Mouse (Mus musculus) lung, postnatal 0 days (tissue): ENCODE results near the gene Tmem132d. TPM values are rescaled to one million over a fixed set of nuclear protein-coding genes. Genes with fewer than 3 reads are reported as not detected.

ENCODE experiments used
- ATAC-seq: fragments of 200-750 bp; cut with Nextera tagmentation; 2 replicates; pipeline ENCODE4 v1.8.0; 2017; ENCODE audit warnings: moderate library complexity
- DNase-seq: peaks from one replicate; pipeline ENCODE4 v3.0.0-alpha.2; 2016; ENCODE audit warnings: low spot score
- H3K27ac ChIP-seq: fragments of 300-500 bp; sonication (generic); 2 replicates; pipeline ENCODE4 v1.5.1; 2014; ENCODE audit warnings: antibody characterized with exemption, mild to moderate bottlenecking, low read length, mixed read lengths
- H3K27me3 ChIP-seq: fragments of 300-500 bp; sonication (generic); replicated peaks from 2 replicates; pipeline ENCODE4 v1.6.1; 2014; ENCODE audit warnings: low read length, mixed read lengths; ENCODE audit not compliant: insufficient read depth
- H3K36me3 ChIP-seq: fragments of 300-500 bp; sonication (generic); 2 replicates; pipeline ENCODE4 v1.6.1; 2014; ENCODE audit warnings: low read length, mixed read lengths; ENCODE audit not compliant: insufficient read depth
- H3K4me1 ChIP-seq: fragments of 300-500 bp; sonication (generic); 2 replicates; pipeline ENCODE4 v1.6.1; 2014; ENCODE audit warnings: antibody characterized with exemption, low read depth, low read length, mixed read lengths; ENCODE audit not compliant: insufficient read depth
- H3K4me2 ChIP-seq: fragments of 300-500 bp; sonication (generic); replicated peaks from 2 replicates; pipeline ENCODE4 v1.6.1; 2014; ENCODE audit warnings: low read depth, mild to moderate bottlenecking, low read length, moderate library complexity, mixed read lengths
- H3K4me3 ChIP-seq: fragments of 300-500 bp; sonication (generic); 2 replicates; pipeline ENCODE4 v1.5.1; 2014; ENCODE audit warnings: low read depth, low read length
- H3K9ac ChIP-seq: fragments of 300-500 bp; sonication (generic); replicated peaks from 2 replicates; pipeline ENCODE4 v1.6.1; 2014; ENCODE audit warnings: low read depth, mild to moderate bottlenecking
- H3K9me3 ChIP-seq: fragments of 300-500 bp; sonication (generic); 2 replicates; pipeline ENCODE4 v1.6.1; 2016; ENCODE audit warnings: low read length, mixed read lengths
- CTCF ChIP-seq: IDR thresholded peaks from 2 replicates; pipeline ENCODE4 v1.5.1; 2016; ENCODE audit warnings: antibody characterized with exemption, mild to moderate bottlenecking
- EP300 ChIP-seq: IDR thresholded peaks from 2 replicates; pipeline ENCODE4 v1.6.1; 2016; ENCODE audit warnings: antibody characterized with exemption, mild to moderate bottlenecking, control low read depth
- WGBS: fragments of 180-500 bp; shearing (Covaris S2); extraction: QIAGEN DNeasy Blood & Tissue Kit; methylation state at CpG from one replicate; pipeline ENCODE4 v1.1.7; 2014; 5-methylcytosine and 5-hydroxymethylcytosine counted together
- polyA plus RNA-seq: library from polyadenylated mRNA; unstranded; fragments of >200 nt; fragmentation: Nextera tagmentation; extraction: Ambion mirVana; gene quantifications from 2 replicates; pipeline ENCODE4 v1.2.1, GENCODE M21; 2015

Gene Tmem132d
- polyA plus RNA-seq, 1 experiment from 2014 or later: 1.6 TPM

GRCm38 (mm10) chr5:128136818-128137217 is 296.1 kb downstream of the Tmem132d start:
- ATAC-seq (no peak), DNase-seq (no peak)
- H3K27ac ChIP-seq: no peak overlapping the region
- H3K9me3 ChIP-seq: no peaks in the 10 kb centered on the region
- 47% methylated on average over 8 of the region's 8 CpGs for WGBS
- no peaks in the 10 kb centered on the region for H3K4me1 ChIP-seq
- H3K36me3 ChIP-seq: no peaks in the 10 kb centered on the region
- no peak overlapping the region for H3K9ac ChIP-seq
- H3K27me3 ChIP-seq: no peaks in the 10 kb centered on the region
- TF ChIP-seq CTCF (no peak), EP300 (no peak)
- no peak overlapping the region for H3K4me2 ChIP-seq
- H3K4me3 ChIP-seq: no peak overlapping the region

- ATAC-seq: peak; percentile 65
- H3K4me2 ChIP-seq: no peak overlapping the region
- TF ChIP-seq CTCF (no peak), EP300 (no peak)
- no peak overlapping the region for H3K27ac ChIP-seq
- H3K4me1 ChIP-seq: no peaks in the 10 kb centered on the region
- no peaks in the 10 kb centered on the region for H3K27me3 ChIP-seq
- no peaks in the 10 kb centered on the region for H3K9me3 ChIP-seq
- DNase-seq: peak; percentile 61
- H3K9ac ChIP-seq: no peak overlapping the region
- H3K36me3 ChIP-seq: no peaks in the 10 kb centered on the region
- H3K4me3 ChIP-seq: no peak overlapping the region
- 33% methylated on average over 3 of the region's 3 CpGs for WGBS
Measured at GRCm38 (mm10) chr5:128122656-128123055, 310.2 kb downstream of the Tmem132d start.

DNA sequence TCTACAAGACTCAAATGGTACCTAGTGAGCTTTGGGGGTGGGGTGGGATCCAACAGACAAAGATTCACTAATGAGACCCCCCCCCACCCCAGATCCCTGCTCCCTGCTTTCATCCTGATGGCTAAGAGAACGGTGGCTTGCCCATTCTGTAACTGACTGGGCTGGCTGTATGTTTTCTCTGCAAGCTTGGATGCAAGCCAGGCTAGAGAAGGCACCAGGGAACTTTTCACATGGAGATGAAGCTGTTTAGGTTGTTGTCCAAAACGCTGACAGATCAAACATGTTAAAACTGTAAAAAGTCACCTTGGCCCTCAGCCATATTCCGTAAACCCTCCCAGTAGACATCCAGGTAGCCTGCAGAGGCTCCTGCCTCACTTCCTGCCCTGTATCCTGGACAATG is 313.7 kb downstream of the Tmem132d start:
- H3K4me2 ChIP-seq: no peak overlapping the region
- H3K4me1 ChIP-seq: no peaks in the 10 kb centered on the region
- H3K27me3 ChIP-seq: no peaks in the 10 kb centered on the region
- H3K9me3 ChIP-seq: no peaks in the 10 kb centered on the region
- no peak overlapping the region for H3K27ac ChIP-seq
- ATAC-seq: no peak
- H3K4me3 ChIP-seq: no peak overlapping the region
- no peak for DNase-seq
- H3K9ac ChIP-seq: no peak overlapping the region
- TF ChIP-seq EP300: no peak
- no peak for TF ChIP-seq CTCF
- no peaks in the 10 kb centered on the region for H3K36me3 ChIP-seq
- WGBS: 34% methylated on average over 3 of the region's 3 CpGs

- H3K4me2 ChIP-seq: no peak overlapping the region
- TF ChIP-seq CTCF (no peak), EP300 (no peak)
- 81% methylated on average over 8 of the region's 8 CpGs for WGBS
- no peak for ATAC-seq
- H3K9ac ChIP-seq: no peak overlapping the region
- DNase-seq: no peak
- H3K36me3 ChIP-seq: no peaks in the 10 kb centered on the region
- H3K9me3 ChIP-seq: no peaks in the 10 kb centered on the region
- no peak overlapping the region for H3K4me3 ChIP-seq
- no peak overlapping the region for H3K27ac ChIP-seq
- no peaks in the 10 kb centered on the region for H3K27me3 ChIP-seq
- H3K4me1 ChIP-seq: no peaks in the 10 kb centered on the region
Measured at GRCm38 (mm10) chr5:128113107-128113506, 319.8 kb downstream of the Tmem132d start.

DNA sequence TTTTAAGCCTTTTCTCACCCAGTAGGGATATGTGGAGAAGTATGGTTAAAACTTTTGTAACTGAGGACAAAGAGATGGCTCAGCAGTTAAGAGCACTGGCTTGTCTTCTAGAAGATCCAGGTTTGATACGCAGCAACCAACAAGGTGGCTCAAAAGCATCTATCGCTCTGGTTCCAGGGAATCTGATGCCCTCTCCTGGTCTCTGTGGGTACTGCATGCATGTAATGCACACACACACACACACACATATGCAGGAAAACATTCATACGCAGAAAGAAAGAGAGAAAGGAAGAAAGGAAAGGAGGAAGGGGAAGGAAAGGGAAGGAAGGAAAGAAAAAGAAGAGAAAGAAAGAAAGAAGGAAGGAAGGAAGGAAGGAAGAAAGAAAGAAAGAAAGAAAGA is 320.4 kb downstream of the Tmem132d start:
- no peak overlapping the region for H3K27ac ChIP-seq
- H3K4me1 ChIP-seq: no peaks in the 10 kb centered on the region
- no peaks in the 10 kb centered on the region for H3K27me3 ChIP-seq
- no peak overlapping the region for H3K4me3 ChIP-seq
- no peaks in the 10 kb centered on the region for H3K36me3 ChIP-seq
- 91% methylated on average over 3 of the region's 3 CpGs for WGBS
- no peak for ATAC-seq
- no peak overlapping the region for H3K9ac ChIP-seq
- H3K9me3 ChIP-seq: no peaks in the 10 kb centered on the region
- no peak for DNase-seq
- H3K4me2 ChIP-seq: no peak overlapping the region
- TF ChIP-seq EP300 (no peak), CTCF (peak; percentile 9; the same call in 1 of the 2 replicates)

- no peak for ATAC-seq
- Histone ChIP-seq H3K36me3 (no peaks in the 10 kb centered on the region), H3K4me1 (no peaks in the 10 kb centered on the region), H3K9ac (no peak overlapping the region), H3K4me3 (no peak overlapping the region), H3K27ac (no peak overlapping the region), H3K9me3 (no peaks in the 10 kb centered on the region), H3K27me3 (no peaks in the 10 kb centered on the region), H3K4me2 (no peak overlapping the region)
- 71% methylated on average over 5 of the region's 5 CpGs for WGBS
- peak; percentile 14; the same call in 1 of the 2 replicates for TF ChIP-seq CTCF
- no peak for TF ChIP-seq EP300
- DNase-seq: no peak
Measured at GRCm38 (mm10) chr5:128111664-128112063, 321.2 kb downstream of the Tmem132d start.

DNA sequence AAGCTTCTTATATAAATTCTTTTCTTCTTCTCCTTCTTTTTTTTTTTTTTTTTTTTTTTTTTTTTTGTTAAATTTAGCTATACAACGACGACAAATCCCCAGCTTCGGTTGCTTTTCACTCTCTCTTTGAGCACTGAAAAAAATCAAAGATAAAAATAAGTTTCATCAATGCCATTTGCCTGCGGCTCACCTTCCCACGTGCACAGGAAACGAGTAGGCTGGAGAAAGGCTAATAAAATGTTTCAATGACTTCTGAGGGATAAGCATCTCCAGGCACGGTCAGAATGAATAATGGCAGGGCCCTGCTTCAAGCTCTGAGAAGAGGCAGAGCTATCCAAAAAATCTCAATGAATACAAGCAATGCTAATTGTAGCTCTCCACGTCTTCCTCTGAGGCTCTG is 330.3 kb downstream of the Tmem132d start:
- ATAC-seq: no peak

More for the DNA sequence above, 330.3 kb downstream of the Tmem132d start:
- Histone ChIP-seq H3K27ac (no peak overlapping the region), H3K9me3 (no peaks in the 10 kb centered on the region), H3K4me3 (no peak overlapping the region), H3K27me3 (no peaks in the 10 kb centered on the region), H3K4me1 (no peaks in the 10 kb centered on the region), H3K4me2 (no peak overlapping the region), H3K36me3 (no peaks in the 10 kb centered on the region), H3K9ac (no peak overlapping the region)
- DNase-seq: no peak
- no peak for TF ChIP-seq EP300
- TF ChIP-seq CTCF: no peak
- WGBS: 76% methylated on average over 8 of the region's 8 CpGs
